Mouse (Mus musculus): Measurements from ENCODE around the gene Gm15130.

Gene Gm15130

DNA sequence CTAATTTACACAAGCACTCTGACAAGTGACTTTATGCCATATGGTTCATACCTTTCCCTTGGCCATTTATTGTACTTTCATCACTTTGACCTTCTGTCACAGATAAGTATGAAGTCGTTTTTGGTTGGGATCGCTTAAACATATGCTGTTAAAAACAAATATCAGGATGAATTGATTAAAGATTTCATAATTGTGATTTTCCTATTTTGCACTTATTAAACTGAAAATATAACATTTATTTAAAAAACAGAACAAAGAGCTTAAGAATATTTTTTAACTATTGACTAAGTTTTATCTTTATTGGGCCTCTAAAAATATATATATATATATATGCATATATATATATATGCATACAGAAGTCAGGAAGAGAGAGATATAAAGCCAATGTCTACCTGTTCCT lies at the start of gene Gm15130:
Gene Gm15130 (minus strand): TSS at position 101 of the 400 bp plus-strand sequence.
- DNase-seq = no peak

DNA sequence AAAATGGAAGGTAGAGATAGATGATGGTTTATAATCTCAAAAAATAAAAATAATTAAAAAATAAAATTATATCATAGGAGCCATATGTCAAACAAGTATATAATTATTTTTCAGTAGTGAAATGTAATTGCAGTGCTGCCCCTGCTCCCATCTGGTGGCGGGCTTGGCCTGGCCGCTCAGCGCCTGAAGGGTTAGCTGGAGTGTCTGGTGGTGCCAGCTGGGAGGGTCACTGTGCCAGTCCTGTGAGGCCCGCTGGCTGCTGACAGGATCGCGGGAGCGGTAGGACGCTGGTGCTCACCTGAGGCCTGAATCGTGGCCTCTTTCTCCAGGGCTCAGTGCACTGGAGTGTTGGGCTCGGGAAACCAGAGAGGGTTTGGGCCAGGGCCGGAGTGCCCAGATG lies 29.3 kb upstream of the Gm15130 start:
- DNase-seq = no peak

GRCm38 (mm10) chr2:111135739-111136138 lies 17.0 kb downstream of the Gm15130 start:
- no peak for DNase-seq

GRCm38 (mm10) chr2:111105882-111106281 lies 46.9 kb downstream of the Gm15130 start, which contains the start of gene Gm13941:
Gm13941 (minus strand) TSS chr2:111105982.
- no peak for DNase-seq

All from kidney, postnatal 36 days (tissue).